Mouse (Mus musculus): ENCODE measurements around the gene Prima1. TPM values are rescaled to one million over a fixed set of nuclear protein-coding genes. Genes with fewer than 3 reads are reported as not detected.

Gene Prima1
- polyA plus RNA-seq, 1 experiment from 2014 or later, result not detected

DNA sequence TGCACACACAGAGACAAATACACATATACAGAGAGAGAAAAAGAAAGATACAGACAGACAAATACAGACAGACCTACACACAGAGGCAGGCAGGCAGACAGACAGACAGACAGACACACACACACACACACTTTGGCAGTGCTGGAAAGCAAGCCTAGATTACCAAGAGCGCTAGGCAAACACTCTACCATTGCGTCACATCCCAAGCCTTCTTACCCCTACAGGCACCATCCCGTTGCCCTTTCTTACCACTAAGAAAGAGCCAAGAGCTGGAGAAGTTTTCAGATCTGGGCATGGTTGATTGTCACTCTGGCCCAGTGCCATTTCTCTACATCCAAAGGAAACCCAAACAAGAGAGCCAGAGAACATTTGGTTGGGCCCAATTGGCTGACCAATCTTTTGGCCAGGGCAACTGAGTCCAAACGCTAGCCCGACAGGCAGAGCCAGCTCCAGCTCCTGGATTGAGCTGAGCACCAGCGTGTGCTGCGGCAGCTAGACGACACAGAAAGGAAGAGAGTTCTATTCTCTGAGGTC, 11.0 kb upstream of the Prima1 start:
- H3K4me3 ChIP-seq, result no peak overlapping the region
- no peak overlapping the region for H3K9ac ChIP-seq
- H3K4me1 ChIP-seq, result no peaks in the 10 kb centered on the region
- no peaks in the 10 kb centered on the region for H3K27me3 ChIP-seq (replicated peaks)
- 66% methylated on average over 8 of the region's 8 CpGs for WGBS (ENCODE audit: insufficient replicate concordance)
- no peaks in the 10 kb centered on the region for H3K36me3 ChIP-seq
- H3K27ac ChIP-seq, result no peak overlapping the region
- H3K9me3 ChIP-seq (replicated peaks), result no peaks in the 10 kb centered on the region
- no peak overlapping the region for H3K4me2 ChIP-seq
- no peak for ATAC-seq

DNA sequence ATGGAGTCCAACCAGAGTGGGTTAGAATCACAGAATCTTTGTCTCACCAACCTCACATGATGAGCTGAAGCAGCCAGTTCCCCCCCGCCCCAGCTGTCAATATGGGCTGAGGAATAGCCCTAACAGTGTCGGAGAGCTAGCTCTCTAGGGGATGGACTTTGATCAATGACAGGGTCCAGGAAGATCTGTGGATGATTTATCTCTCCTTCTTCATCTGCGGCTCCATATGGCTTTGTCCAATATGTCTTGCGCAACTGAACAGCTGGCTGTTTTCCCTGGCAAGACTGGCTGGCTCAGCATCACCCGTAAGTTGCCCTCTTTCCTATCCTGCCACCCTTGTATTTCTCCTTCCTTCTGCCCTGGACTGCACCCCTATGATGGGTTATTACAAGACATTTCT, 9.2 kb upstream of the Prima1 start:
- Histone ChIP-seq H3K36me3 (no peaks in the 10 kb centered on the region), H3K27me3 (replicated peaks) (no peaks in the 10 kb centered on the region), H3K4me3 (no peak overlapping the region), H3K27ac (no peak overlapping the region), H3K9ac (no peak overlapping the region), H3K9me3 (replicated peaks) (no peaks in the 10 kb centered on the region), H3K4me1 (no peaks in the 10 kb centered on the region), H3K4me2 (no peak overlapping the region)
- ATAC-seq, result no peak
- WGBS (ENCODE audit: insufficient replicate concordance), result 66% methylated on average over 5 of the region's 5 CpGs

DNA sequence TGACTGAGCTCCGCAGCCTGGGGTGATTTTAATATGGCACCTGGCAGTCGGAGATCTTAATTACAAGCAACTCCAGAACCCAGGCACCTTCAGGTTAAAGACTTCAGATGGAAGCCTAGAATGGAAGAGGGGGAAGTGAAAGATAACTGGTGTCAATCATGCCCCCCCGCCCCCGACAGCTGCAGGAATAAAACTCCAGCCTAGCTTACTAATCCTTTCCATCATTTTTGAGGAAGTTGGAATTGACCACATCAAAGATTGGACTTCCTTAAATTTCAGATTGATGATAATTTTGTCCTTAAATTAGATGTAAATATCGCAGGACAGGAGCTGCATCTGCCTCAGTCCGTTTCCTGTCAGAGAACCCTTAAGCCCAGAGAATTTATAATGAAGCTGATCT, 8.4 kb upstream of the Prima1 start:
- WGBS (ENCODE audit: insufficient replicate concordance), result 37% methylated on average over 6 of the region's 6 CpGs
- Histone ChIP-seq H3K27me3 (replicated peaks) (no peaks in the 10 kb centered on the region), H3K4me1 (no peaks in the 10 kb centered on the region), H3K9ac (no peak overlapping the region), H3K36me3 (no peaks in the 10 kb centered on the region), H3K9me3 (replicated peaks) (no peaks in the 10 kb centered on the region), H3K27ac (no peak overlapping the region), H3K4me3 (no peak overlapping the region), H3K4me2 (no peak overlapping the region)
- no peak for ATAC-seq

DNA sequence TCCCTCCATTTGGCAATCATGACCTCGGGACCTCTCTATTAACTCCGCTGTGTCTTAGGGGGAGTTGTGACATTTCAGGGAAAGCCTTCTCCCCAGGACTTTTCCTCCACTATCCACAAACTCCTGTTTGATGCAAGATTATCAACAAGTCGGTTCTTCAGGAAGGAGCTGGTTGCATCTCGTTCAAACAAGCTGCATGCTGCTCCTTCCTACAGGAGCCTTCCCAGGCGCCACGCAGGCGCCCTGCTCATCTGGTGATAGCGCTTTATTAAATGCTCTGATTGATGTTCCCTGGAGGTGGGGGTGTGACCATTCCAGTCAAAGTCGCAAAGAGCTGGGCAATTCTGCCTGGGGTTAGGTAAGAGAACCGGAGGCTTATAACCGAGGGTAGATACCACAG, 1.1 kb upstream of the Prima1 start:
- Histone ChIP-seq H3K27ac (no peak overlapping the region), H3K36me3 (no peaks in the 10 kb centered on the region), H3K9me3 (replicated peaks) (no peaks in the 10 kb centered on the region), H3K4me1 (no peaks in the 10 kb centered on the region), H3K4me2 (peak overlapping the region; percentile 59), H3K4me3 (peak overlapping the region; percentile 50; the same call in 1 of the 2 replicates), H3K9ac (no peak overlapping the region), H3K27me3 (replicated peaks) (peaks cover 61% of the 10 kb centered on the region)
- WGBS (ENCODE audit: insufficient replicate concordance), result 8% methylated on average over 11 of the region's 11 CpGs
- no peak for ATAC-seq

DNA sequence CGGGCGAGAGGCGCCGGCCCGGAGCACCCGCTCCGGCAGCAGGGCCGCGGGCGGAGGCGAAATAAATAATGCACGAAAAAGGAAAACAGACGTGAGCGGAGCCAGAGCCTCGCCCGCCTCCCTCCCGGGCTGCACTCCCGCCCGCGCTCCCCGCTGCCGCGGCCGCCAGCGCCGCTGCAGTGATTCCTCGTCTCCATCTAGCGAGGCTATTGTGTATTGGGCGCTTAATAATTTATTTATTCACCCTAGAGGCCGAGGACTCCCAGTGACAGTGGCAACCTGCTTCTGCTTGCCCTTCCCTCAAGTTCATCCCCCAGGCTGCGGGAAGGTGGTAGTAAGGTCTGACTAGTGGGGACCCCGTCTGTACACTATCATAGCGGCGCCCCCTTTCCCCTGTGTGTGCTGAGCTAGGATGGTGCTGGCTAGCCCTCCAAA, 658 bp upstream of the Prima1 start:
- 2% methylated on average over 34 of the region's 34 CpGs for WGBS (ENCODE audit: insufficient replicate concordance)
- H3K36me3 ChIP-seq, result no peaks in the 10 kb centered on the region
- H3K9ac ChIP-seq, result 0 out of 2 replicates have a peak overlapping the region, but pooled peaks have one; percentile 22
- no peak overlapping the region for H3K27ac ChIP-seq
- H3K4me2 ChIP-seq, result peak overlapping the region; percentile 59
- no peak for ATAC-seq
- no peaks in the 10 kb centered on the region for H3K9me3 ChIP-seq (replicated peaks)
- H3K4me1 ChIP-seq, result no peaks in the 10 kb centered on the region
- peak overlapping the region; percentile 50 for H3K4me3 ChIP-seq
- peaks cover 61% of the 10 kb centered on the region for H3K27me3 ChIP-seq (replicated peaks)

DNA sequence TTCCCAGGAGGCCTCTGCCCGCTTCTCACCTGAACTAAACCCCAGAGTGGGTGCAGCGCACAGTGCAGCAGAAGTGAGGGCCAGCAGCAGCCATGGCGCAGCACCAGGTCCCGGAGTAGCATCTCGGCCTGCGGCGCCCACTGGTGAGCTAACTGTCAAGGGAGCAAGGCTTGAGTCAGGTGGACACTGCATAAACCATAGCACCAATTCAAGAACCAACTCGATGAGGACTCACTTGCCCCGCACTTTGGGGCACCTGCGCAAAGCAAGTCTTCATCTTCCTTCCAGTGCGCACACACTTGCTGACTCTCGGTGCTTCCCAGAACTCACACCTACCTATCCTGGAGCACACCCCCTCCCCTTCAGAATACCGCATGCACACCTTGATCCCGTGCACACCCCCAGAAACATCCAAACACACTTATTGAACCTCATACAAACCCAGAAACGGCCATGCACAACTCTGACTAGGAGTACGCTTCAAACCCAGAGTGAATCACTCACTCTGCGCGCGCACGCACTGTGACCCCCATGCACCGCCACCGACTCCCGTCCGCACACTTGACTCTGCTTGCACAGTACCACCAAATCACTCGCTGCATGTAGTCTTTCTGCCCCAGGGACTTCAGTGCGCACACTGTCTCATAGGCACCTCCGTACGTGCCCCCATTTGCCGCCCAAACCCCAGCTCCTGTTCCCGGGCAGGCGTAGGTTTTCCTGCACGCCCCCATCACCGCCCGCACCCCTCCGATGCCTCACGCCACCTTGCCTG, 453 bp downstream of the Prima1 start:
- Histone ChIP-seq H3K4me2 (peak overlapping the region; percentile 59), H3K9me3 (replicated peaks) (no peaks in the 10 kb centered on the region), H3K36me3 (no peaks in the 10 kb centered on the region), H3K27ac (no peak overlapping the region), H3K4me1 (no peaks in the 10 kb centered on the region), H3K27me3 (replicated peaks) (peaks cover 61% of the 10 kb centered on the region), H3K4me3 (peak overlapping the region; percentile 50), H3K9ac (no peak overlapping the region)
- 12% methylated on average over 36 of the region's 36 CpGs for WGBS (ENCODE audit: insufficient replicate concordance)
- no peak for ATAC-seq

DNA sequence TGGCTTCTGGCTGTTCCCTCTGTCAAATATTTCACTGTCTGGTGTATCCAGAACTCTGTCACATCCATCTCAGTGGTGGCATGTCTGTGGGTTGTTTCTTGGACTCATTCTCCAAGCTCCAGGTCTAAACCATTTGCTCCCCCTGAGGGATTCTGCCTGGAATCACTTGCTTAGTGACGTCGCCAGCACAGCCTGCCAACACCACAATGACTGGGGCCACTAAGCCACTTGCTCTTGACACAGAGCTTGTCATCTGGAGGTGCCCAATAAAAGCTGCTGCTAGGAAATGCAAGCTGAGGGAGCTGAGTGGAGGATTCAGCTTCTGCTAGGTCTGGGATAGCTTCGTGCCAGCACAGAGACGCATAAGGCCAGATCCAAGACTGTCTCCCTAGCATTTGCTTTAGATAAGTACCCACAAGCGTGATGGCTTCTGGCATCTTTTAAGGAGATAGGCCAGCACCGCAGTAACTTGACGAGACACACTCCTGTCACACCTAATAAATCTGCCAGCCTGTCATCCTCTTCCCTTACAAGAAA, 3.0 kb downstream of the Prima1 start:
- no peak overlapping the region for H3K27ac ChIP-seq
- peaks cover 48% of the 10 kb centered on the region for H3K27me3 ChIP-seq (replicated peaks)
- H3K9me3 ChIP-seq (replicated peaks), result no peaks in the 10 kb centered on the region
- no peak overlapping the region for H3K9ac ChIP-seq
- H3K4me1 ChIP-seq, result no peaks in the 10 kb centered on the region
- no peaks in the 10 kb centered on the region for H3K36me3 ChIP-seq
- no peak overlapping the region for H3K4me2 ChIP-seq
- 42% methylated on average over 7 of the region's 7 CpGs for WGBS (ENCODE audit: insufficient replicate concordance)
- ATAC-seq, result no peak
- H3K4me3 ChIP-seq, result no peak overlapping the region

DNA sequence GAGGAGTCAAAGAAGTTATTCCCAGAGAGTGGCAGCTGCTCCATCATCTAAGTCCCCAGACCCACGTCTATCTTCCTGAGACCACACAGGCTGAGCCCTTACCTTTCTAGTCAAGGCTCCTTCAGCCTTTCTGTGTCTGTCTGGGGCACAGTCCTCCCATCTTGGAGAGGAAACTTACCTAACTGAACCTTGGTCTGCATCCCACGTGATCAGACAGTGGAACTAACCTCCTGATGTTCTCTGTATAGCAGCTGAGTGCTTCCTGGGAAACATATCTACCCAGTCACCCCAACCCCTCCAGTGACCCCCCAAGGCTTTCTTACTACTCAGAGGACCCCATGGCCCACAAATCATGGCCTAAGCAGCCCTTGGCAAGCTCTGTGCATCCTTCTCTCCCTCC, 6.1 kb downstream of the Prima1 start:
- no peaks in the 10 kb centered on the region for H3K36me3 ChIP-seq
- H3K27me3 ChIP-seq (replicated peaks), result peaks cover 16% of the 10 kb centered on the region
- H3K9me3 ChIP-seq (replicated peaks), result no peaks in the 10 kb centered on the region
- no peaks in the 10 kb centered on the region for H3K4me1 ChIP-seq
- no peak overlapping the region for H3K27ac ChIP-seq
- H3K4me2 ChIP-seq, result no peak overlapping the region
- 49% methylated on average over 2 of the region's 2 CpGs for WGBS (ENCODE audit: insufficient replicate concordance)
- H3K4me3 ChIP-seq, result no peak overlapping the region
- no peak for ATAC-seq
- no peak overlapping the region for H3K9ac ChIP-seq

DNA sequence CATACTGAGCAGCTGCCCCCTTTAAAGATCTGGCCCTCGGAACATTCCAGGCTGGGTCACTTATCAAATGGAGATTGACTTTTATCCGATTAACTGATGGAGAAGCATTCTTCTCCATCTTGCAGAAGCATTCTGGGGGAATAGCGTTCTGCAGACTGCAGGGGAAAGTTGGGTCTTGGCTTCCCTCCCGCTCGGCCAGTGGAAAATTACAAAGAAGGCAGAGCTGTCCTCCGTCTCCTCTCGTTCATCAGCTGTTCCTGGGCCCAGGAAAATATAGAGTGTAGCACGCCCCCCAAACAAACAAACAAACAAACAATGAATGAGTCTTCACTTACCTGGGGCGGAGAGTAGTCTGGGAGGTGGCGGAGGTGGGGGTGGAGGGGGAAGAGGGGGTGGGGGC, 6.7 kb downstream of the Prima1 start:
- no peak for ATAC-seq
- H3K36me3 ChIP-seq, result no peaks in the 10 kb centered on the region
- no peaks in the 10 kb centered on the region for H3K4me1 ChIP-seq
- no peak overlapping the region for H3K4me3 ChIP-seq
- no peak overlapping the region for H3K4me2 ChIP-seq
- 61% methylated on average over 10 of the region's 10 CpGs for WGBS (ENCODE audit: insufficient replicate concordance)
- no peak overlapping the region for H3K27ac ChIP-seq
- no peaks in the 10 kb centered on the region for H3K9me3 ChIP-seq (replicated peaks)
- peaks cover 10% of the 10 kb centered on the region for H3K27me3 ChIP-seq (replicated peaks)
- no peak overlapping the region for H3K9ac ChIP-seq

DNA sequence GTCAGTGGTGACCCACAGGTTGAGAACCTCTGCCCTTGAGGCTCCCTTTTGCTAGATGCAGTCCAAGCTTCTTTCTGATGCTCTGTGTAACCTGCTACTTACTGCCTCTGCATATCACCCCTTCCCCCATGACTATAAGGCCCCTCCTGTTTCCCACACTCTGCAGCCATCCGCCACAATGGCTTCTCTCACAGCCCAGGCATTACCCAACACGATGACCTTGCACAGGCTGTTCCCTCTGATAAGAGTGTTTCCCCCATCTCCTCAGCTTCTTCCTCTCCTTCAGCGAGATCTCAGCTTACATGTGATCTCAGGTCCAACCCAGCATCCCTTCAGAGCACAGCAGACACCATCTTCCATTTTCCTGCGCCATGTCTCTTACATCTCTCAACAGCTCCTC, 12.9 kb downstream of the Prima1 start:
- Histone ChIP-seq H3K27me3 (replicated peaks) (no peaks in the 10 kb centered on the region), H3K4me2 (no peak overlapping the region), H3K36me3 (no peaks in the 10 kb centered on the region), H3K9ac (no peak overlapping the region), H3K4me1 (no peaks in the 10 kb centered on the region), H3K27ac (no peak overlapping the region), H3K9me3 (replicated peaks) (no peaks in the 10 kb centered on the region), H3K4me3 (no peak overlapping the region)
- 27% methylated on average over 4 of the region's 4 CpGs for WGBS (ENCODE audit: insufficient replicate concordance)
- ATAC-seq, result no peak

DNA sequence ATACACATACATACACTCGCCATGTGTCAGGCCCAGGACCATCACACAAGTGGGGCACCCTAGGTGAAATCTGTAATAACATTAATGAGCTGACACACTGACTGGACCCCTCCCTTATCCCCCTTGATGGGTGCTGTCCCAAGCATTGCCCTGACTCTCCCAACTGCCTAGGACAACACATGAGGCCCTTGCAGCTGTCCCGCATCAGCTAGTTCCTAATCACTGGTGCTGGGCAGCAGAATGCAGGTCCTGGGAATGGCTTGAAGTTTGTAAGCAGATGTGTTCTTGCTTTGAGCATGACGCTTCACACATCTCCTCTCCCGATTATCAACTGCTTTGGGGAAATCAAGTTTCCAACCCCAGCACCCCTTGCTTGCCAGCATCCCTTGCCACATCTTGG, 15.8 kb downstream of the Prima1 start:
- Histone ChIP-seq H3K27ac (no peak overlapping the region), H3K4me1 (no peaks in the 10 kb centered on the region), H3K36me3 (no peaks in the 10 kb centered on the region), H3K4me3 (no peak overlapping the region), H3K9ac (no peak overlapping the region), H3K4me2 (no peak overlapping the region), H3K9me3 (replicated peaks) (no peaks in the 10 kb centered on the region), H3K27me3 (replicated peaks) (no peaks in the 10 kb centered on the region)
- 66% methylated on average over 4 of the region's 4 CpGs for WGBS (ENCODE audit: insufficient replicate concordance)
- ATAC-seq, result no peak

DNA sequence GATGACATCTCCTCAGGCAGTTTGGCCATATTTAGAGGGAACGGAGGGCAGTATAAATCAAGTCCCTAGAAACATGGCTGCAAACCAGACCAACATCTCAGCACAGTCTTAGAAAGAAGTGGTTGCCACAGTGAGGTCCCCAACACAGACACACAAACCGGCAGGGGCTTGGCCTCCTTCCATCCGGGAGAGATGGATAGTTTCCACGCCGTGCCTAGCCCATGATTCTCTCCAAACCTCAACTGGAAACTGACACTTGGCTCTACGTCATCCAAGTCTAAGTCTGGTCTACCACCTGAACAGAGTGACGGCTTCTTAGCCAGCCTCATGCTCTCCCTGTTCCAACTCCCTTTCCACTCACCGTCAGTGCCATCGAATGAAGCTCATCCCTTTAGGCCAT, 18.3 kb downstream of the Prima1 start:
- no peak overlapping the region for H3K27ac ChIP-seq
- H3K36me3 ChIP-seq, result no peaks in the 10 kb centered on the region
- no peaks in the 10 kb centered on the region for H3K9me3 ChIP-seq (replicated peaks)
- 78% methylated on average over 9 of the region's 9 CpGs for WGBS (ENCODE audit: insufficient replicate concordance)
- H3K27me3 ChIP-seq (replicated peaks), result no peaks in the 10 kb centered on the region
- no peak overlapping the region for H3K4me3 ChIP-seq
- H3K9ac ChIP-seq, result no peak overlapping the region
- H3K4me1 ChIP-seq, result no peaks in the 10 kb centered on the region
- H3K4me2 ChIP-seq, result no peak overlapping the region
- ATAC-seq, result no peak

All from liver, embryonic 12.5 days (tissue).